Mouse (Mus musculus): ENCODE data around the gene Tuba3b.

DNA sequence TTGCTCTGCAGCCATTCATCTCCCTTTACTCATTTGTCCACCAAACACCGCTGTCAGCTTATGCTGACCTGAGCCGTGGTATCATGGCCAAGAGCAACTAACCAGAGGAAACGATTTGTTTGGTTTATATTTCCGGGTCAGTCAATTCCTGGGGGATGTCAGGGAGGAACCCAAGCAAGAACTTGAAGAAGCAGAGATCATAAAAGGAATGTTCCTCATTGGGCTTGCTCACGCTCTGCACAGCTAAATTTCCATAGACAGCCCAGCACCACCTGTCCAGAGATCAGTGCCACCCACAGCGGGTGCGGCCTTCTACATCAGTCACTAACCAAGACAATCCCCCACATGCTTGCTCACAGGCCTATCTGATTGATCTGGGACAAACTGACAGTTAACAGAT is 1.3 kb upstream of the Tuba3b start, which contains the start of gene Lmntd1:
- TF ChIP-seq CTCF (IDR thresholded peaks at IDR 0.05; ENCODE audit: borderline replicate concordance, insufficient read depth, low read length) (no peak), POLR2A (IDR thresholded peaks at IDR 0.05; ENCODE audit: low read depth, low read length) (no peak)

All from embryonic fibroblast, embryonic 13.5 days (primary cell).